Mouse (Mus musculus) heart, embryonic 11.5 days (tissue): ENCODE measurements around the gene Hist2h2aa2. TPM values are rescaled to one million over a fixed set of nuclear protein-coding genes. Genes with fewer than 3 reads are reported as not detected.
"Not testable (repeated sequence)": the region's sequence is repeated elsewhere in the genome, so short reads cannot be mapped to it uniquely, and the experiment has no call there.

Experiments used
- ATAC-seq: fragments of 200-750 bp; cut with Nextera tagmentation; replicated peaks from 2 replicates; pipeline ENCODE4 v1.8.0; 2017; ENCODE audit warnings: moderate library complexity; ENCODE audit not compliant: insufficient number of reproducible peaks, low FRiP score, low TSS enrichment
- H3K27ac ChIP-seq: fragments of 300-500 bp; sonication (generic); 2 replicates; pipeline ENCODE4 v1.5.1; 2014; ENCODE audit warnings: mild to moderate bottlenecking, low read depth, low read length
- H3K27me3 ChIP-seq: fragments of 300-500 bp; sonication (generic); 2 replicates; pipeline ENCODE4 v1.6.1; 2014; ENCODE audit warnings: mild to moderate bottlenecking, low read length, mixed read lengths; ENCODE audit not compliant: control insufficient read depth, insufficient read depth
- H3K36me3 ChIP-seq: fragments of 300-500 bp; sonication (generic); 2 replicates; pipeline ENCODE4 v1.6.1; 2014; ENCODE audit warnings: mild to moderate bottlenecking, low read length, moderate library complexity, mixed read lengths; ENCODE audit not compliant: control insufficient read depth, insufficient read depth
- H3K4me1 ChIP-seq: fragments of 300-500 bp; sonication (generic); 2 replicates; pipeline ENCODE4 v1.6.1; 2014; ENCODE audit warnings: low read length; ENCODE audit not compliant: control insufficient read depth, insufficient read depth
- H3K4me2 ChIP-seq: fragments of 300-500 bp; sonication (generic); 2 replicates; pipeline ENCODE4 v1.6.1; 2014; ENCODE audit warnings: mild to moderate bottlenecking, moderate library complexity
- H3K4me3 ChIP-seq: fragments of 300-500 bp; sonication (generic); 2 replicates; pipeline ENCODE4 v1.5.1; 2014; ENCODE audit warnings: low read depth, low read length
- H3K9ac ChIP-seq: fragments of 300-500 bp; sonication (generic); 2 replicates; pipeline ENCODE4 v1.6.1; 2014; ENCODE audit warnings: mild to moderate bottlenecking, low read depth, low read length, moderate library complexity
- H3K9me3 ChIP-seq: fragments of 300-500 bp; sonication (generic); replicated peaks from 2 replicates; pipeline ENCODE4 v1.6.1; 2016; ENCODE audit warnings: low read length; ENCODE audit not compliant: control insufficient read depth
- WGBS: fragments of 180-500 bp; shearing (Covaris S2); extraction: QIAGEN DNeasy Blood & Tissue Kit; methylation state at CpG from one replicate; pipeline ENCODE4 v1.1.7; 2014; ENCODE audit not compliant: insufficient replicate concordance; 5-methylcytosine and 5-hydroxymethylcytosine counted together
- polyA plus RNA-seq: library from polyadenylated mRNA; unstranded; fragments of >200 nt; fragmentation: Nextera tagmentation; extraction: Ambion mirVana; gene quantifications from 2 replicates; pipeline ENCODE4 v1.2.1, GENCODE M21; 2014

Gene Hist2h2aa2
- polyA plus RNA-seq, 1 experiment from 2014 or later: 27.4 TPM

DNA sequence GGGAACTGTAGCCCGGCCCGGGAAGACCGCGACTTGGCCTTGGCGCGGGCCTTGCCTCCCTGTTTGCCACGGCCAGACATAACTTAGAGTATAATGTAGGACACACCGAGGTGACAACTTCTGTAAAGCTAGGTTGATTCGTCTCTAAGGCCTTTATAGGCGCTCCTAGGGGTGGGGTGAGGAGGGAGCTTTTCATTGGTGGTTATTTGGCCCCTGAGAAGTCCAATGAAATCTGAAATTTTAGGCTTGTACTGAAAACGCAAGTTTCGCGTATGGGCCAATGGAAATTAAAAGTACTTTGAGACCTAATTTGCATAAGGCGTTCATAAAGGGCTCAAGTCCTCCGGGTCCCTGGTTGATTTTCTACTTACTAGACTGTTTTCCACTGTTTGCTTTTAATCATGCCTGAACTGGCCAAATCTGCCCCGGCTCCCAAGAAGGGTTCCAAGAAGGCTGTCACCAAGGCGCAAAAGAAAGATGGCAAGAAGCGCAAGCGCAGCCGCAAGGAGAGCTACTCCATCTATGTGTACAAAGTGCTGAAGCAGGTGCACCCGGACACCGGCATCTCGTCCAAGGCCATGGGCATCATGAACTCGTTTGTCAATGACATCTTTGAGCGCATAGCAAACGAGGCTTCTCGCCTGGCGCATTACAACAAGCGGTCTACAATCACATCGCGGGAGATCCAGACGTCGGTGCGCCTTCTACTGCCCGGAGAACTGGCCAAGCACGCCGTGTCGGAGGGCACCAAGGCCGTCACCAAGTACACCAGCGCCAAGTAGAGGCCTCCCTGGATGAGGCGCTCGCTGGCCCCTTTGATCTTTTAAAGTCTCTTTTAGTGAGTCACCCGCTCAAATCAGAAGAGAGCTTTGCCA is 19.1 kb downstream of the Hist2h2aa2 start, which contains the start of the genes Hist2h2ac and Hist2h2be:
TSS of gene Hist2h2ac (minus strand) at position 116 of the 875 bp plus-strand sequence.
TSS of gene Hist2h2be (plus strand) at position 355 of the 875 bp plus-strand sequence.
- H3K4me1 ChIP-seq: peaks cover 28% of the 10 kb centered on the region
- peak within 1 kb of the TSS; percentile 67 for H3K4me2 ChIP-seq
- peak; percentile 85 for ATAC-seq
- H3K27ac ChIP-seq: peak within 1 kb of the TSS; percentile 99
- no peaks in the 10 kb centered on the region for H3K9me3 ChIP-seq
- under 1% methylated on average over 43 of the region's 43 CpGs for WGBS
- H3K4me3 ChIP-seq: peak within 1 kb of the TSS; percentile 66
- H3K9ac ChIP-seq: peak within 1 kb of the TSS; percentile 97
- no peaks in the 10 kb centered on the region for H3K36me3 ChIP-seq
- H3K27me3 ChIP-seq: no peaks in the 10 kb centered on the region

DNA sequence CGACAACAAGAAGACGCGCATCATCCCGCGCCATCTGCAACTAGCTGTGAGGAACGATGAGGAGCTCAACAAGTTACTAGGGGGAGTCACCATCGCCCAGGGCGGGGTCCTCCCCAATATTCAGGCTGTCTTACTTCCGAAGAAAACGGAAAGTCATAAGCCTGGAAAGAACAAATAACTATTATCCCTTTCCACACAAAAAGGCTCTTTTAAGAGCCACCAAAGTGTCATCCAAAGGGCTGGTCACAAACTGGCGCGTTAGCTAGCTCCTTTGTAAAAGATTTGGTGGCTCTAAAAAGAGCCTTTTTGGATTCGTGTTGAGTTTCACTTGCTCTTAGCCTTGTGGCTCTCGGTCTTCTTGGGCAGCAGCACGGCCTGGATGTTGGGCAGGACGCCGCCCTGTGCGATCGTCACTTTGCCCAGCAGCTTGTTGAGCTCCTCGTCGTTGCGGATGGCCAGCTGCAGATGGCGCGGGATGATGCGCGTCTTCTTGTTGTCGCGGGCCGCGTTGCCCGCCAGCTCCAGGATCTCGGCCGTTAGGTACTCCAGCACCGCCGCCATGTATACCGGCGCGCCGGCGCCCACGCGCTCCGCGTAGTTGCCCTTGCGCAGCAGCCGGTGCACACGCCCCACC is 19.8 kb downstream of the Hist2h2aa2 start:
- H3K27me3 ChIP-seq, H3K36me3 ChIP-seq, H3K9me3 ChIP-seq: not testable (repeated sequence)
- ATAC-seq: 0 out of 2 replicates have a peak, but pooled peaks have one; percentile 12
- under 1% methylated on average over 24 of the region's 47 CpGs for whole genome bisulfite sequencing
- Histone ChIP-seq H3K4me3 (peak overlapping the region; percentile 66), H3K27ac (peak overlapping the region; percentile 99), H3K4me1 (peaks cover 23% of the 10 kb centered on the region), H3K4me2 (peak overlapping the region; percentile 67), H3K9ac (peak overlapping the region; percentile 97)

DNA sequence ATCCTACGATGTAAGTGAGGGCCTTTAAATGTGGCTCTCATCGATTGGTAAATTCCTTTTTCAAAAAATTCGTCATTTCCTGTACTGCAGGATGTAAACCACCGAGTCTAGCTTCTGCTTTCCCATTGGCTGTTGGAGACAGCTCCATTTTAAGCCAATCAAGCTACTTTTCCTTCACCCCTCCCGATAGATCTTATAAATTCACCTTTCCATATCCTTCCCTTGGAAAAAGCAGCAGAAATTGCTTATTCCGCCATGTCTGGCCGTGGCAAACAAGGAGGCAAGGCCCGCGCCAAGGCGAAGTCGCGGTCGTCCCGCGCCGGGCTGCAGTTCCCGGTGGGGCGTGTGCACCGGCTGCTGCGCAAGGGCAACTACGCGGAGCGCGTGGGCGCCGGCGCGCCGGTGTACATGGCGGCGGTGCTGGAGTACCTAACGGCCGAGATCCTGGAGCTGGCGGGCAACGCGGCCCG is 20.4 kb downstream of the Hist2h2aa2 start, which contains the start of the genes Bola1 and Hist2h2ab:
TSS of gene Bola1 (minus strand) at position 49 of the 470 bp plus-strand sequence.
TSS of gene Hist2h2ab (plus strand) at position 205 of the 470 bp plus-strand sequence.
- Histone ChIP-seq H3K27ac (peak within 1 kb of the TSS; percentile 99), H3K9ac (peak within 1 kb of the TSS; percentile 97), H3K4me2 (peak within 1 kb of the TSS; percentile 67), H3K27me3 (no peaks in the 10 kb centered on the region), H3K4me1 (peaks cover 17% of the 10 kb centered on the region; the same call in 1 of the 2 replicates), H3K36me3 (no peaks in the 10 kb centered on the region), H3K4me3 (peak within 1 kb of the TSS; percentile 66), H3K9me3 (no peaks in the 10 kb centered on the region)
- ATAC-seq: peak; percentile 76
- WGBS: under 1% methylated on average over 37 of the region's 37 CpGs

DNA sequence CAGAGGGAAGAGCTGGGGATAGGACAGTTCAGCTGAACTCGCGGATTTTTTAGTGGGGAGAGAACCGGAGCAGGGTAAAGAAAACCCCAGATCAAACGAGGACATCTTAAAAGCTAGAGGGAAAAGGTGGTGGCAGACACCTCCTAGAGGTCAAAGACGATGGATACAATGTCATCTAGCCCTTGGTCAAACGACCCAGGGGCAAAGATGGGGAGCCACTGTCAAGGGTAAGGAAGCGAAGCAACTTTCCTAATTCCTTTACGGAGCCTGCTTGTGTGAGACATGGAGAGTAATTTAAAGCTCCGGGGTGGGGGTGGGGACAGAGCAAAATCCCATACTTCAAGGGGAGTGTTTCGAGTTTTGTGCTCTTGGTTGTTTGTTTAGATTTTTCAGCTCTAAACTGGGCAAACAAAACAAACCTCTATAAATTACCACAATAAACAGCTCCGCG is 20.9 kb downstream of the Hist2h2aa2 start:
- Histone ChIP-seq H3K27ac (peak overlapping the region; percentile 99), H3K9me3 (no peaks in the 10 kb centered on the region), H3K9ac (peak overlapping the region; percentile 97), H3K27me3 (no peaks in the 10 kb centered on the region), H3K36me3 (no peaks in the 10 kb centered on the region), H3K4me3 (peak overlapping the region; percentile 66), H3K4me1 (peaks cover 17% of the 10 kb centered on the region; the same call in 1 of the 2 replicates), H3K4me2 (peak overlapping the region; percentile 67)
- WGBS: under 1% methylated on average over 12 of the region's 12 CpGs
- no peak; the same call in 1 of the 2 replicates for ATAC-seq

DNA sequence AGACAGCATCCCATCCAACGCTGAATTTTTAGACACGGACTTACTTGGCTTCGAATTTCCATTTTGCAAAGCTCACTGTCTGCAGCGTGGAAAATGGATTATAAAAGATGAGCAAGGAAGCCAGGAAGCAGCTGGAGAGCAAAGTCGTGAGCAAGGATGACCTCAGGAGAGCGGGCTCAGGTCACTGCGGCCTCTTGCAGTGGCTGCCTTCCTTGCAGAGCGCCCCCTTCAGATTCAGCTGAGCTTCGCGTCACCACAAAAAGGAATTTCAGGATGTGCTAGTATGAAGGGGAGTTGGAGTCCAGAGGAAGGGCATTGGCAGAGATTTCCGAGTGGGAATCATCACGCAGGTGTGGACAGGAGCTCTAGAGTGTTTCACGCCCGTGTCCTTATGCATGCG is 30.8 kb downstream of the Hist2h2aa2 start:
- no peak overlapping the region for H3K9ac ChIP-seq
- WGBS: 17% methylated on average over 15 of the region's 15 CpGs

DNA sequence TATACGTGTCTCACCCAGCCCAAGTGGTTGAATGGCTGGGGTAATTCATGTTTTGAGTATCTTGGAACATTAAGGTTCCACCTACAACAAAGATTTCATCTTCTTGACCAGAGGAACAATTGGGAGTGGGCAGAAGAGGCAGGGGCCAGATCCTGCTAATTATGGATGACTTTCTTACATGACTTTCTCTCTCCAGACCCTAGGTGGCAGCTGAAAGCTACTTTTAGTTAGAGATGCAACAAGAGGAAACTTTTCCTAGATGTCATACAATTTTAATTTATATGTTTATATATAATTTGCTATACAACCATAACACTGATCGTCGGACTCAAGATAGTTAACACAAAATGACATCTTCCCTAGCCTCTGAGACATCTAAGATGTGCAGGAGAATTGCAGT is 32.3 kb downstream of the Hist2h2aa2 start:
- no peak overlapping the region for H3K4me2 ChIP-seq
- WGBS: 73% methylated on average over 3 of the region's 3 CpGs
- no peaks in the 10 kb centered on the region for H3K9me3 ChIP-seq
- H3K36me3 ChIP-seq: no peaks in the 10 kb centered on the region
- H3K27ac ChIP-seq: no peak overlapping the region
- ATAC-seq: no peak
- no peak overlapping the region for H3K4me3 ChIP-seq
- H3K4me1 ChIP-seq: no peaks in the 10 kb centered on the region
- H3K27me3 ChIP-seq: no peaks in the 10 kb centered on the region
- no peak overlapping the region for H3K9ac ChIP-seq

More for the DNA sequence above, 30.8 kb downstream of the Hist2h2aa2 start:
- no peaks in the 10 kb centered on the region for H3K27me3 ChIP-seq
- H3K4me1 ChIP-seq: no peaks in the 10 kb centered on the region
- H3K4me3 ChIP-seq: no peak overlapping the region
- H3K9me3 ChIP-seq: no peaks in the 10 kb centered on the region
- H3K27ac ChIP-seq: no peak overlapping the region
- ATAC-seq: no peak
- no peaks in the 10 kb centered on the region for H3K36me3 ChIP-seq
- H3K4me2 ChIP-seq: no peak overlapping the region

DNA sequence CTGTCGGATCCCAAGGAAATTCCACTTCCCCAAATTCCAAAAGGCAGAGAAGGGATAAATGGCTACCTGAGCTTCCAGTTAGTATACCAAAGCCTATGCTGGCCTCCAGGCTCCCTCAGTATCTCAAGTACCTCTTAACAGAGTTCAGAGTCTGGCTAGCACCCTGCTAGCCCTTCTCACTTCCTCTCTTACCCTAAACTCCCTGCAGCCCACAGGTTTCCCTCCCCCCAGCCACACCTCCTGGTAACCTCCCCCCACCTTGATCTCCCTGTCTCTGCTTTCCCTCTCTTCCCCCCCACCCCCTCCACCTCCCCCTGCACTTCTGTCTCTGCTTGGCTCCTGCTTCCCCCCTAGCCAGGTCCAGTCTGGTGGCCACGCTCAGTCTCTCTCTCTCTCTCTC is 40.3 kb downstream of the Hist2h2aa2 start:
- H3K27ac ChIP-seq: no peak overlapping the region
- 33% methylated on average over 2 of the region's 2 CpGs for WGBS
- no peak overlapping the region for H3K4me2 ChIP-seq
- no peak overlapping the region for H3K4me3 ChIP-seq
- ATAC-seq: no peak
- H3K36me3 ChIP-seq: peaks cover 9% of the 10 kb centered on the region; the same call in 1 of the 2 replicates
- H3K27me3 ChIP-seq: no peaks in the 10 kb centered on the region
- no peak overlapping the region for H3K9ac ChIP-seq
- peaks cover 12% of the 10 kb centered on the region for H3K4me1 ChIP-seq
- H3K9me3 ChIP-seq: no peaks in the 10 kb centered on the region

DNA sequence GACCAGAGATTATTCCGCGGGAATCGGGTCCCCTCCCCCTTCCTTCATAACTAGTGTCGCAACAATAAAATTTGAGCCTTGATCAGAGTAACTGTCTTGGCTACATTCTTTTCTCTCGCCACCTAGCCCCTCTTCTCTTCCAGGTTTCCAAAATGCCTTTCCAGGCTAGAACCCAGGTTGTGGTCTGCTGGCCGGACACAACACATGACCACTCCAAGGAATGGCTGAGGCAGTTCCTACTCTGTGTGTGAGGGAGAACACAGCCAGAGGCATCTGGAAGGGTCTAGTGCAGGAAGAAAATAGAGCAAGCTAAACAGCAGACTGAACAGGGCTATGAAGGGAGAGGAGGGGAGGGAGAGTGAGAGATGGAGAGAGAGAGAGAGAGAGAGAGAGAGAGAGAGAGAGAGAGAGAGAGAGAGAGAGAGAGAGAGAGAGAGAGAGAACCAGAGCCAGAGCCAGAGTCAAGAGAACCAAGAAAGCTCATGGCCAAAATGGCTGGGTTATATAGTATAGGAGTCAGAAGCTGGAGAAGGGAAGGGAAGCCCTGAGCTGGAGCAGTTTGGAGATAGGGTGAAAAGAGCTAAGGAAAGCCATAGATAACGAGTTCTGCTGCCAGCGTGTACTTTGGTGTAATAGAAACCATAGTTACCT is 41.4 kb downstream of the Hist2h2aa2 start:
- H3K4me1 ChIP-seq: peaks cover 12% of the 10 kb centered on the region
- 25% methylated on average over 6 of the region's 8 CpGs for WGBS
- H3K4me2 ChIP-seq, H3K4me3 ChIP-seq, ATAC-seq, H3K27ac ChIP-seq, H3K9ac ChIP-seq, H3K36me3 ChIP-seq, H3K9me3 ChIP-seq, H3K27me3 ChIP-seq: not testable (repeated sequence)
